Mouse (Mus musculus): ENCODE data around the gene Isg20l2. TPM values are rescaled to one million over a fixed set of nuclear protein-coding genes. Genes with fewer than 3 reads are reported as not detected.

Gene Isg20l2
- polyA plus RNA-seq, 1 experiment, result 12.8 TPM

DNA sequence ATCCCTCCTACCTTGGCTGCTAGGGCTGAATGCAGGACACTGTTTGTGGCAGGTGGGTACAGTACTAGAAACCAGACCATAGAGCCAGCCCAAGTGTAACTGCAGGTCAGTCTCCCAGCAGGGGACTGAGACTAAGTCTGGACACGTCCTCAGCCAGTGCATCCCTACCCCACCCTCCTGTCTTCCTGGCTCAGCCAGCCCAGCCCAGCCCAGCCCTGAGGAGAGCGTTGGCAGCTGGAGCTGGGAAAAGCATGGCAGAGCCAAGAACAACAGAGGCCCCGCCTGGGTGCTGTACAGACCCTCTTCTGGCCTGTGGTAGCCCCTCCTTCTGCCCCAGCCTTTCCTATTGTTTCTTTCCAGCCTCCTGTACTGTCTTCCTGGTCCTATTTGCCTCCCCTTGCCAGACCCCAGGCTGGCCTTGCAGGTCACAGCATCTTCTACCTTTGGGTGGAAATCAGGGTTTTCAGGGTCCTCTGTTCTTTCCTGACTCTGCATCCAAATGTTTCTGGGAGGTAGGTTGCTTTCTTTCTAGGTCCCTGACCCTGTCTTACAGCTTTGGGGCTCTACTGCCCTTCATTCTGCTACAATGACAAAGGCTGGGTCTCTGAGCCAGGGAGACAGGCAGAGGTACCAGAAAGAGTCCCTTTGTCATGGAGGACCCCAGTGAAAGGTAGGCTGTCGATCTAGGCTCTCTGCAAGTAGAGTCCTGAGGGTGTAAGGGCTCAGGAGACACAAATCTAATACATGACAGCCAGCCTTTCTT lies 14.9 kb downstream of the Isg20l2 start:
- Histone ChIP-seq H3K4me1 (ENCODE audit: control insufficient read depth, insufficient read depth, low read length) (no peaks in the 10 kb centered on the region), H3K4me3 (replicated peaks; ENCODE audit: extremely low read depth, low read depth, low read length) (no peak overlapping the region)
- 22% methylated on average over 4 of the region's 4 CpGs for WGBS
- no peak for DNase-seq
- no peak for TF ChIP-seq POLR2A (IDR thresholded peaks at IDR 0.05; ENCODE audit: borderline replicate concordance, extremely low read depth, low read depth, low read length)
- TF ChIP-seq CTCF (IDR thresholded peaks at IDR 0.05; ENCODE audit: insufficient read depth, low read length), result no peak

DNA sequence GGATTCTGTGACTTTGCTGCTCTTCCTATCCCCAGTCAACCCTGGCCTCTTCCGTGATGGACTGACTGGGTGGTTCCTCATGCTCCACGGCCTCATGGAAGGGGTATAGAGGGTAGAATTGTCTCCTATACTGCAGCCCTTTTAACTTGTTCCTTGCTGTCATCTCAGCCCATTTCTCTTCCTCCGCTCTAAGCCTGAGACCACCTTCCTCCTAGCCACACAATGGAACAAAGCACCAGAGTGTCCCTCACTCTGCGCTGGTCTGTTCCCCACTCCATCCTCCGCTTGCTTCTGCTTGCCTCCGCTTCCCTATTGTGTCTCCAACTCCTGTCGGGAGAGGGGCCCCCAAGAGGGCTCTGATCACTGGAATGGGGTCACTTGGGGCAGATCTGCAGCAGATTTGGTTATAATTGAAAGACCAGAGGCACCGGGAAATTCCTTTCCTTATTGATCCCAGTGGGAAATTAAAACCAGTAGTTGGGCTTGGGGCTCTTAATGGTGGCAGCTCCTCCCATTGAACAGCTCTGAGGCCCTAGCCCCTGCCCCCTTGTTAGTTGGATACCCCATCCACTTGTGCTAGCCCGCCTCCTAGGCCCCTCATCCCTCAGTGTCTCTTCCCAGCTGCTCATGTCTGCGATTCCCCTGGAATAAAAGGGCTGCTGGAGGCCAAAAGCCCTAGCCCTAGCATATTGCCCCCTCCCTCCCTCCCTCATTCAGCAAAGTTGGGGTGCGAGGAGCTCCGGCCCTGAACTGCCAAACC lies 15.8 kb downstream of the Isg20l2 start:
- no peaks in the 10 kb centered on the region for H3K4me1 ChIP-seq (ENCODE audit: control insufficient read depth, insufficient read depth, low read length)
- 50% methylated on average over 12 of the region's 12 CpGs for whole genome bisulfite sequencing
- H3K4me3 ChIP-seq (replicated peaks; ENCODE audit: extremely low read depth, low read depth, low read length), result no peak overlapping the region
- no peak for DNase-seq
- TF ChIP-seq POLR2A (IDR thresholded peaks at IDR 0.05; ENCODE audit: borderline replicate concordance, extremely low read depth, low read depth, low read length), result no peak
- no peak for TF ChIP-seq CTCF (IDR thresholded peaks at IDR 0.05; ENCODE audit: insufficient read depth, low read length)

- WGBS, result 53% methylated on average over 1 of the region's 1 CpGs
- Histone ChIP-seq H3K4me3 (replicated peaks; ENCODE audit: extremely low read depth, low read depth, low read length) (no peak overlapping the region), H3K4me1 (ENCODE audit: control insufficient read depth, insufficient read depth, low read length) (no peaks in the 10 kb centered on the region)
- DNase-seq, result no peak
- no peak for TF ChIP-seq POLR2A (IDR thresholded peaks at IDR 0.05; ENCODE audit: borderline replicate concordance, extremely low read depth, low read depth, low read length)
- TF ChIP-seq CTCF (IDR thresholded peaks at IDR 0.05; ENCODE audit: insufficient read depth, low read length), result no peak
Observed at GRCm38 (mm10) chr3:87946541-87946860, 16.4 kb downstream of the Isg20l2 start.

DNA sequence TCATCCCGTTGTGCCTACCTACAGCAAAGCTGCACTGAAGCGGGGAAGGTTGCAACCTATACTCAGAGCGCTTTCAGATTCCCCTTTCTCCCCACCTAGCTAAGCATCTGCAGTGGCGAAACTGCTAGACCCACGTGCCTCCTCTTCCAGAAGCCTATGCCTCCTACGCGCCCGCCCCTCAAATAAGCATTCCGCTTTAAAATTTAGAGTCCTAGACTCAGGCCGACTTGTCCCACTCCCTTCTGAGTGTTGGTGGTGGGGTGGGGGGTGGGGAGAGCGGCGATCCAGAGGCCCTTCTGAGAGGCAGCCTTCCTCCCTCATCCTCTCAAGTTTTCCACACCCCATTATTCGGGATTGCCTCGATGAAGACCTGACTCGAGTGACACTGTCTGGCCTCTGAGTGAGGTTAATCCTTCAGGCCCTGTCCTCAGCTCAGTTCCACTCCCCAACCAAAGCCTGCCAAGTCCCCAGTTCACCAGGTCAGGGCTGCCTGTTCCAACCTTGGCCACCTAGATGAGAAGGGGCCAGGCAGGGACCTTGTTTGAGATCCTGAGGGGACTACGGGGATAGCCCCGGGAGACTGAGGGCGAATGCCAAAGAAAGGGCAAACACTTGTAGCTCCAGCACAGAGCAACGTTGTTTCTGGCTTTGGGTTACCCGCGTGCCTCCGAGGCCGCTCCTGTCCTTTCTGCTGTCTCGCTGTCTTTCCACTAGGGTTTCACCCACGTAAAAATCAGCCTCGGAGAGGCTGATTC lies 17.1 kb downstream of the Isg20l2 start:
- DNase-seq, result no peak
- Histone ChIP-seq H3K4me3 (replicated peaks; ENCODE audit: extremely low read depth, low read depth, low read length) (no peak overlapping the region), H3K4me1 (ENCODE audit: control insufficient read depth, insufficient read depth, low read length) (no peaks in the 10 kb centered on the region)
- WGBS, result 9% methylated on average over 26 of the region's 26 CpGs
- TF ChIP-seq CTCF (IDR thresholded peaks at IDR 0.05; ENCODE audit: insufficient read depth, low read length) (no peak), POLR2A (IDR thresholded peaks at IDR 0.05; ENCODE audit: borderline replicate concordance, extremely low read depth, low read depth, low read length) (no peak)

DNA sequence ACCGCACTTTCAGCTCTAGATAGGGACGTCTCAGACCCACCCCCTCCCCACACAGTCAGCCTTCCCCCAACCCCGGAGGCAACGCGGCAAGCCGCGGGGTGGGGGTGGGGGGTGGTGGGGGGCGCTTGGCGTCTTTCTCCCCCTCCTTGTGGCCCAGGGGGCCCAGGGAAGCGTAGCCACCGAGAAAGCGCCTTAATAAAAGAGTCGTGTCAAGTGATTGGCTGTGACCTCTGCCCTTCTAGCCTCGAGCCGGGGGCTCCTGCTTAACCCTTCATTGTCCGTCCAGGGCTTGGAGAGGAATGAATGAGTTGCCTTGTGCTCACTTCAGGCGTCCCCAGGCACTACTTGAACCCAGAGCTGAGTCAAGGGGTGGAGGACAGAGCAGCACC lies 17.7 kb downstream of the Isg20l2 start:
- no peak for DNase-seq
- no peaks in the 10 kb centered on the region for H3K4me1 ChIP-seq (ENCODE audit: control insufficient read depth, insufficient read depth, low read length)
- no peak overlapping the region for H3K4me3 ChIP-seq (replicated peaks; ENCODE audit: extremely low read depth, low read depth, low read length)
- no peak for TF ChIP-seq POLR2A (IDR thresholded peaks at IDR 0.05; ENCODE audit: borderline replicate concordance, extremely low read depth, low read depth, low read length)
- TF ChIP-seq CTCF (IDR thresholded peaks at IDR 0.05; ENCODE audit: insufficient read depth, low read length), result no peak
- WGBS, result 2% methylated on average over 17 of the region's 17 CpGs

- H3K4me1 ChIP-seq (ENCODE audit: control insufficient read depth, insufficient read depth, low read length), result no peaks in the 10 kb centered on the region
Observed at GRCm38 (mm10) chr3:87948378-87949265, 18.5 kb downstream of the Isg20l2 start, which contains the start of gene Crabp2. TSS of gene Crabp2 (plus strand) at chr3:87948666.

DNA sequence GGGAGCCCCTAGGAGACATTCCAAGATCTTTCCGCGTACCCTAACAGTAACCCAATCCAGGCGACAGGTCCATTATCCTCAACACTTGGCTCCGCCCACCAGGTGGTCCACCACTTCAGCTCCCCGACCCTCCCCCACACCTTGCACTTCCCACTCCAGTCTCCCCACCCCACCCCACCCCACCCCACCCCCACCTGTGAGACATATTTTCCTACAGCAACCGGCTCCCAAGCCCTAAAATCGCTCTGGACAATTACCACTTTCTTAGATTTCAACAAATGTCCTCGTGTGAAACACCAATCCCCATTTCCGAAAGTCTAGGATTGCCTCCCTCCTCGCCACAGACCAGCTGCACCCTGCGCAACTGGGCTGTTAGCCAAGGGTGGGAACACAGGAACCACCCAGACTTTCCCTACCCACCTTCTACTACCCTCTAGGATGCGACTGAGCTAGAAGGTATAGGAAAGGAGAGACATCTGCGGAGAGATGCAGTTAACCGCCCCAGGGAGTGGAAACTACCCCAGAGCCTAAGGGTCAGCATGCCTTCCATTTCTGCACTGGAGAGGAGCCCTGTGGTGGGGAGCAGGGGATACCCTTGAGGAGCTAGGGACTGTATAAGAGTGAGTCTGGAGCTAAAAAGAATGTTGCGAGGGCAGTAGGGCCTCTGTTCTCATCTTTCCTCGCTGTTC lies 19.3 kb downstream of the Isg20l2 start:
- no peak overlapping the region for H3K4me3 ChIP-seq (replicated peaks; ENCODE audit: extremely low read depth, low read depth, low read length)
- H3K4me1 ChIP-seq (ENCODE audit: control insufficient read depth, insufficient read depth, low read length), result no peaks in the 10 kb centered on the region
- TF ChIP-seq CTCF (IDR thresholded peaks at IDR 0.05; ENCODE audit: insufficient read depth, low read length), result no peak
- no peak for TF ChIP-seq POLR2A (IDR thresholded peaks at IDR 0.05; ENCODE audit: borderline replicate concordance, extremely low read depth, low read depth, low read length)
- no peak for DNase-seq
- WGBS, result 32% methylated on average over 16 of the region's 16 CpGs

More at GRCm38 (mm10) chr3:87948378-87949265, 18.5 kb downstream of the Isg20l2 start, which contains the start of gene Crabp2:
- DNase-seq, result no peak
- WGBS, result 8% methylated on average over 35 of the region's 35 CpGs
- TF ChIP-seq POLR2A (IDR thresholded peaks at IDR 0.05; ENCODE audit: borderline replicate concordance, extremely low read depth, low read depth, low read length) (no peak), CTCF (IDR thresholded peaks at IDR 0.05; ENCODE audit: insufficient read depth, low read length) (no peak)
- H3K4me3 ChIP-seq (replicated peaks; ENCODE audit: extremely low read depth, low read depth, low read length), result no peak within 1 kb of the TSS

- no peak for DNase-seq
- Histone ChIP-seq H3K4me1 (ENCODE audit: control insufficient read depth, insufficient read depth, low read length) (no peaks in the 10 kb centered on the region), H3K4me3 (replicated peaks; ENCODE audit: extremely low read depth, low read depth, low read length) (no peak overlapping the region)
- TF ChIP-seq CTCF (IDR thresholded peaks at IDR 0.05; ENCODE audit: insufficient read depth, low read length), result no peak
- TF ChIP-seq POLR2A (IDR thresholded peaks at IDR 0.05; ENCODE audit: borderline replicate concordance, extremely low read depth, low read depth, low read length), result no peak
- 35% methylated on average over 13 of the region's 13 CpGs for WGBS
Observed at GRCm38 (mm10) chr3:87949955-87950515, 19.9 kb downstream of the Isg20l2 start.

Measured in lung, adult 2 months (tissue).